Mouse (Mus musculus) NIH3T3 (cell line): Measurements from ENCODE around the gene Rgs7.

Experiments used
- DNase-seq: peaks from one replicate; pipeline ENCODE4 v3.0.0-alpha.2; 2012; ENCODE audit warnings: low read depth

Rgs7 gene

GRCm38 (mm10) chr1:175431356-175432053, 60.8 kb downstream of the Rgs7 start:
- DNase-seq = no peak

- DNase-seq = no peak
Observed at GRCm38 (mm10) chr1:175427112-175427511, 65.2 kb downstream of the Rgs7 start.

GRCm38 (mm10) chr1:175426393-175426792, 65.9 kb downstream of the Rgs7 start:
- no peak for DNase-seq

- peak; percentile 6 for DNase-seq
Observed at GRCm38 (mm10) chr1:175420883-175421282, 71.4 kb downstream of the Rgs7 start.

GRCm38 (mm10) chr1:175415728-175416127, 76.6 kb downstream of the Rgs7 start:
- DNase-seq = no peak

- no peak for DNase-seq
Observed at GRCm38 (mm10) chr1:175410399-175410798, 81.9 kb downstream of the Rgs7 start.

GRCm38 (mm10) chr1:175391894-175392293, 100.4 kb downstream of the Rgs7 start:
- DNase-seq = no peak

GRCm38 (mm10) chr1:175389250-175389649, 103.0 kb downstream of the Rgs7 start:
- DNase-seq = no peak

GRCm38 (mm10) chr1:175385581-175386235, 106.6 kb downstream of the Rgs7 start:
- no peak for DNase-seq

- DNase-seq = no peak
Observed at GRCm38 (mm10) chr1:175372571-175372970, 119.7 kb downstream of the Rgs7 start.

GRCm38 (mm10) chr1:175368062-175368461, 124.2 kb downstream of the Rgs7 start:
- no peak for DNase-seq

GRCm38 (mm10) chr1:175363606-175364005, 128.7 kb downstream of the Rgs7 start:
- DNase-seq = no peak

GRCm38 (mm10) chr1:175359411-175360366, 132.6 kb downstream of the Rgs7 start:
- DNase-seq = no peak

- peak; percentile 16 for DNase-seq
Observed at GRCm38 (mm10) chr1:175352921-175353320, 139.4 kb downstream of the Rgs7 start.

- no peak for DNase-seq
Observed at GRCm38 (mm10) chr1:175346162-175346561, 146.1 kb downstream of the Rgs7 start.

GRCm38 (mm10) chr1:175336191-175336590, 156.1 kb downstream of the Rgs7 start:
- no peak for DNase-seq

- no peak for DNase-seq
Observed at GRCm38 (mm10) chr1:175333041-175333854, 159.1 kb downstream of the Rgs7 start.

GRCm38 (mm10) chr1:175329934-175330471, 162.3 kb downstream of the Rgs7 start:
- DNase-seq = no peak

GRCm38 (mm10) chr1:175322781-175323180, 169.5 kb downstream of the Rgs7 start:
- DNase-seq = no peak

GRCm38 (mm10) chr1:175319205-175319604, 173.1 kb downstream of the Rgs7 start:
- no peak for DNase-seq

GRCm38 (mm10) chr1:175317264-175317663, 175.0 kb downstream of the Rgs7 start:
- DNase-seq = no peak
